Mouse (Mus musculus) midbrain, embryonic 12.5 days (tissue): Measurements from ENCODE around the gene Ntn3. TPM values are rescaled to one million over a fixed set of nuclear protein-coding genes. Genes with fewer than 3 reads are reported as not detected.
A peak's percentile ranks its signal among the peaks of the same experiment; 100 is the strongest.

ENCODE experiments used
- ATAC-seq: fragments of 200-750 bp; cut with Nextera tagmentation; 2 replicates; pipeline ENCODE4 v1.8.0; 2017; ENCODE audit warnings: low read depth, moderate TSS enrichment, moderate library complexity; ENCODE audit not compliant: low FRiP score
- H3K27ac ChIP-seq: fragments of 300-500 bp; sonication (generic); replicated peaks from 2 replicates; pipeline ENCODE4 v1.5.1; 2016; ENCODE audit warnings: mild to moderate bottlenecking
- H3K27me3 ChIP-seq: fragments of 300-500 bp; sonication (generic); 2 replicates; pipeline ENCODE4 v1.6.1; 2016; ENCODE audit warnings: mild to moderate bottlenecking
- H3K36me3 ChIP-seq: fragments of 300-500 bp; sonication (generic); 2 replicates; pipeline ENCODE4 v1.6.1; 2016
- H3K4me1 ChIP-seq: fragments of 300-500 bp; sonication (generic); 2 replicates; pipeline ENCODE4 v1.6.1; 2016
- H3K4me2 ChIP-seq: fragments of 300-500 bp; sonication (generic); replicated peaks from 2 replicates; pipeline ENCODE4 v1.6.1; 2016; ENCODE audit warnings: mild to moderate bottlenecking, moderate library complexity
- H3K4me3 ChIP-seq: fragments of 300-500 bp; sonication (generic); 2 replicates; pipeline ENCODE4 v1.5.1; 2016; ENCODE audit warnings: mild to moderate bottlenecking
- H3K9ac ChIP-seq: fragments of 300-500 bp; sonication (generic); replicated peaks from 2 replicates; pipeline ENCODE4 v1.6.1; 2016; ENCODE audit warnings: mild to moderate bottlenecking, moderate library complexity
- H3K9me3 ChIP-seq: fragments of 300-500 bp; sonication (generic); 2 replicates; pipeline ENCODE4 v1.6.1; 2016; ENCODE audit warnings: mild to moderate bottlenecking
- WGBS: fragments of 180-500 bp; shearing (Covaris S2); methylation state at CpG from one replicate; pipeline ENCODE4 v1.1.7; 2016; 5-methylcytosine and 5-hydroxymethylcytosine counted together
- polyA plus RNA-seq: library from polyadenylated mRNA; unstranded; fragments of >200 nt; fragmentation: Nextera tagmentation; extraction: Ambion mirVana; gene quantifications from 2 replicates; pipeline ENCODE4 v1.2.1, GENCODE M21; 2016

Ntn3 gene
- polyA plus RNA-seq, 1 experiment from 2014 or later: 6.9 TPM

DNA sequence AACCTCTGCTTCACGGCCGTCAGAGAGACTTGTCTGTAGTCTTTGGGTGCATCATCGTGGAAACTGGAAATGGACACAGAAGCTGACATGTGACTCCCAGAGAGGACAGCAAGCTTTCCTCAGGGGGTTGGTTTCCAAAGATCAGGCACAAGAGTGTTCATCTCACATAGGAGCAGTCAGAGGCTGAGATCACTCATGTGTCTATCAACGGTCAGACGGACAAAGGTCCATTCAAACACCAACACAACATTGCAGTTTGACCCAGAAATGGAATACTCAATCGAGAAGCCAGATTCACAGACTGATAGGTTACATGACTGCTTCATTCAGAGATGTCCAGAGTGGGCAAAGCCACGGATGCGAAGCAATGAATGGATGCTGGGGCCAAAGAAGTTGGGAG lies 17.4 kb upstream of the Ntn3 start:
- H3K9me3 ChIP-seq: no peaks in the 10 kb centered on the region
- no peak overlapping the region for H3K9ac ChIP-seq
- WGBS: 91% methylated on average over 8 of the region's 8 CpGs
- no peaks in the 10 kb centered on the region for H3K4me1 ChIP-seq
- H3K4me3 ChIP-seq: no peak overlapping the region
- H3K36me3 ChIP-seq: peaks cover 89% of the 10 kb centered on the region
- no peak overlapping the region for H3K4me2 ChIP-seq
- ATAC-seq: no peak
- H3K27ac ChIP-seq: no peak overlapping the region
- no peaks in the 10 kb centered on the region for H3K27me3 ChIP-seq

- Histone ChIP-seq H3K27me3 (no peaks in the 10 kb centered on the region), H3K4me1 (peaks cover 3% of the 10 kb centered on the region), H3K4me3 (no peak overlapping the region), H3K27ac (no peak overlapping the region), H3K9me3 (no peaks in the 10 kb centered on the region), H3K9ac (no peak overlapping the region), H3K36me3 (peaks cover 81% of the 10 kb centered on the region), H3K4me2 (no peak overlapping the region)
- 91% methylated on average over 5 of the region's 5 CpGs for WGBS
- ATAC-seq: no peak
Measured at GRCm38 (mm10) chr17:24225851-24226250, 16.5 kb upstream of the Ntn3 start.

GRCm38 (mm10) chr17:24224741-24225140 lies 15.4 kb upstream of the Ntn3 start:
- 92% methylated on average over 10 of the region's 10 CpGs for WGBS
- H3K4me2 ChIP-seq: no peak overlapping the region
- H3K4me3 ChIP-seq: no peak overlapping the region
- no peaks in the 10 kb centered on the region for H3K9me3 ChIP-seq
- no peaks in the 10 kb centered on the region for H3K27me3 ChIP-seq
- H3K9ac ChIP-seq: no peak overlapping the region
- no peak for ATAC-seq
- peaks cover 70% of the 10 kb centered on the region for H3K36me3 ChIP-seq
- H3K27ac ChIP-seq: no peak overlapping the region
- peaks cover 9% of the 10 kb centered on the region for H3K4me1 ChIP-seq

DNA sequence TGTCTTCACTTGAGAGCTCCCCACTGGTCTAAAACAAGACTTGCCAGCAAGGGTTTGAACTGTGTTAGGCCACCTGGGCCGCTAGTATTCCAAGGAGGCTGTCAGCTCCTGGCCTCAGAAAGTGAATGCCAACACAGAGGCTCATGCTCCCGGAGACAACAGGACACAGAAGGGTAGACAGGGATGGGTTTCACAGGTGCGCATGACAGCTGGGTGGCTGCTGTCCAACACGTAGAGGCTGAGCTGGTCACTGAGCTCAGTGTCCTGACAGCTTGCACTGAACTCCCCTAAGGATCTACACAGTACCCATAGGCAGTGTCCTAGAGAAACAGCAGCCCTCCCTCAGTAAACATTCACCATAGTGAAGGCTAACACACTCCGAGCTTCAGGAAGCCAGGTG lies 14.2 kb upstream of the Ntn3 start:
- ATAC-seq: no peak
- H3K36me3 ChIP-seq: peaks cover 63% of the 10 kb centered on the region

DNA sequence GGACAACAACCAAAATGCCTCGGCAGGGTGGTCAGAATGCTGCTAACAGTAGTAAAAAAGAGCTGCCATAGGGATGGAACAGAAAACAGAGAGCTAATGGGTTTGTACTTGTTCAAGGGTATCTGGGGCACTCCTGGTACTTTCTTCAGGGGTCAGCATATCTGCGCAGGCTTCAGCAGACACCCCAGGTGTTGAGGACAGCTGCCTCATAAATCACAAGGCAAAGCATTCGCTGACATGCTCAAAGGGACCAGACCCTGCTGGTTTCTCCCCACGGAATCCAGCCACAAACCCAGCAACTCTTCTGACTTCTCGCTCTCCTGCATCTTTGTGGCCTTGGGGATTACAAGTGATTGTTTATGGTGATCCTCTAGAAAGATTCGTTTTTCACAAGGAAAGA lies 13.3 kb upstream of the Ntn3 start:
- peaks cover 60% of the 10 kb centered on the region for H3K36me3 ChIP-seq
- 85% methylated on average over 6 of the region's 6 CpGs for WGBS
- no peak for ATAC-seq
- H3K4me1 ChIP-seq: peaks cover 21% of the 10 kb centered on the region
- no peak overlapping the region for H3K4me3 ChIP-seq
- H3K9ac ChIP-seq: no peak overlapping the region
- H3K27me3 ChIP-seq: no peaks in the 10 kb centered on the region
- no peak overlapping the region for H3K27ac ChIP-seq
- no peaks in the 10 kb centered on the region for H3K9me3 ChIP-seq
- no peak overlapping the region for H3K4me2 ChIP-seq

More for the DNA sequence above, 14.2 kb upstream of the Ntn3 start:
- H3K27ac ChIP-seq: no peak overlapping the region
- no peaks in the 10 kb centered on the region for H3K9me3 ChIP-seq
- no peak overlapping the region for H3K4me2 ChIP-seq
- H3K4me3 ChIP-seq: no peak overlapping the region
- WGBS: 87% methylated on average over 5 of the region's 5 CpGs
- H3K27me3 ChIP-seq: no peaks in the 10 kb centered on the region
- H3K4me1 ChIP-seq: peaks cover 18% of the 10 kb centered on the region
- no peak overlapping the region for H3K9ac ChIP-seq

- peak within 1 kb of the TSS; percentile 56 for H3K27ac ChIP-seq
- ATAC-seq: peak; percentile 93
- 5% methylated on average over 41 of the region's 41 CpGs for WGBS
Measured at GRCm38 (mm10) chr17:24220435-24221411, 11.4 kb upstream of the Ntn3 start, which contains the start of gene Tedc2. Gene Tedc2, minus strand, starts transcription at chr17:24220851.

DNA sequence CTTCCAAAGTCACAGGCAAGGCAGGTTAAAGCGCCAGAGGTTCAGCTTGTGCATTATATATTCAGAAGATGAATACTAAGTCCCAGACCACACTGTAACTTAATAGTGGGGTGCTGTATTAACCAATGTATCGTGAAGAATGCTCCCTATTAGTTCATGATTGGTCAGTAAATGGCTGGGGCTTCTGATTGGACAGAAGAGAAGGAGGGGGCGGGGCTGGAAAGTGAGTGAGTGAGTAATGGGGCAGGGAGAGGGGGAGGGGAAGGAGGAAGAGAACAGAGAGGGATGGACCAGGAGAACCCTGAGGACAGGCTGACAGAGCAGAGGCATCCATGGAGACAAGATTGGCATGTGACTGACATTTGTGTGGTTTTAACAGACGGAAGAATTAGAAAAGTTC lies 7.5 kb upstream of the Ntn3 start:
- no peaks in the 10 kb centered on the region for H3K9me3 ChIP-seq
- no peak overlapping the region for H3K9ac ChIP-seq
- H3K4me2 ChIP-seq: no peak overlapping the region
- peaks cover 8% of the 10 kb centered on the region; the same call in 1 of the 2 replicates for H3K27me3 ChIP-seq
- no peak overlapping the region for H3K4me3 ChIP-seq
- 63% methylated on average over 4 of the region's 4 CpGs for WGBS
- H3K27ac ChIP-seq: no peak overlapping the region
- H3K36me3 ChIP-seq: peaks cover 38% of the 10 kb centered on the region
- H3K4me1 ChIP-seq: peaks cover 28% of the 10 kb centered on the region
- ATAC-seq: no peak

More at GRCm38 (mm10) chr17:24220435-24221411, 11.4 kb upstream of the Ntn3 start, which contains the start of gene Tedc2:
- no peaks in the 10 kb centered on the region for H3K9me3 ChIP-seq
- no peaks in the 10 kb centered on the region for H3K27me3 ChIP-seq
- peaks cover 59% of the 10 kb centered on the region for H3K36me3 ChIP-seq
- peak within 1 kb of the TSS; percentile 91 for H3K4me2 ChIP-seq
- H3K4me1 ChIP-seq: peaks cover 21% of the 10 kb centered on the region
- peak within 1 kb of the TSS; percentile 73 for H3K4me3 ChIP-seq
- peak within 1 kb of the TSS; percentile 76 for H3K9ac ChIP-seq

DNA sequence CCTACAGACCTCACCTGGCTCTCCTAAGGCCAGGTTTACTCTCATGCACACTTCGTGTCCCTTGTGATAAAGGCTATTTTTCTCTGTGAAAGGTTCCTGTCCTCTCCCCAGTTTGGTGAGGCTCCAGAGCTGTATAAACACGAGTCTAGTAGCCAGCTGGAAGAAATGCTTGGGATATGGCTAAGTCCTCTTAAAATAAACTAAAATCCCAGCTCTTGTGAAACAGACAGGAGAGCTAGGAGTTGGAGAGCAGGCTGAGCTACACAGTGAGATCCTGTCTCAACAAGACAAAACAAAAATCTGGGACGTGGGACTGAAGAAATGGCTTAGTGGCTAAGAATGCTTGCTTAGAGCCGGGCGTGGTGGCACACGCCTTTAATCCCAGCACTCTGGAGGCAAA lies 3.9 kb upstream of the Ntn3 start:
- Histone ChIP-seq H3K27ac (no peak overlapping the region), H3K9me3 (no peaks in the 10 kb centered on the region), H3K27me3 (peaks cover 35% of the 10 kb centered on the region), H3K9ac (no peak overlapping the region), H3K4me1 (peaks cover 43% of the 10 kb centered on the region), H3K4me2 (no peak overlapping the region), H3K4me3 (no peak overlapping the region), H3K36me3 (peaks cover 38% of the 10 kb centered on the region)
- no peak for ATAC-seq
- WGBS: 78% methylated on average over 6 of the region's 6 CpGs

GRCm38 (mm10) chr17:24212441-24213018 lies 3.2 kb upstream of the Ntn3 start:
- no peaks in the 10 kb centered on the region for H3K9me3 ChIP-seq
- no peak overlapping the region for H3K27ac ChIP-seq
- peaks cover 49% of the 10 kb centered on the region for H3K4me1 ChIP-seq
- H3K9ac ChIP-seq: no peak overlapping the region; the same call in 1 of the 2 replicates
- peaks cover 42% of the 10 kb centered on the region for H3K27me3 ChIP-seq
- WGBS: 23% methylated on average over 5 of the region's 5 CpGs
- no peak for ATAC-seq
- H3K4me3 ChIP-seq: peak overlapping the region; percentile 50
- peaks cover 31% of the 10 kb centered on the region for H3K36me3 ChIP-seq
- H3K4me2 ChIP-seq: peak overlapping the region; percentile 85

GRCm38 (mm10) chr17:24211631-24212440 lies 2.5 kb upstream of the Ntn3 start:
- Histone ChIP-seq H3K9me3 (no peaks in the 10 kb centered on the region), H3K27me3 (peaks cover 49% of the 10 kb centered on the region), H3K36me3 (peaks cover 25% of the 10 kb centered on the region), H3K4me1 (peaks cover 56% of the 10 kb centered on the region), H3K27ac (peak overlapping the region; percentile 67), H3K4me2 (peak overlapping the region; percentile 85), H3K9ac (peak overlapping the region; percentile 77), H3K4me3 (peak overlapping the region; percentile 50)
- ATAC-seq: peak; percentile 29
- 2% methylated on average over 37 of the region's 37 CpGs for WGBS

- Histone ChIP-seq H3K9ac (no peak overlapping the region), H3K36me3 (peaks cover 13% of the 10 kb centered on the region), H3K4me1 (peaks cover 68% of the 10 kb centered on the region), H3K9me3 (no peaks in the 10 kb centered on the region), H3K4me2 (peak overlapping the region; percentile 85; the same call in 1 of the 2 replicates), H3K27ac (peak overlapping the region; percentile 67), H3K4me3 (no peak overlapping the region), H3K27me3 (peaks cover 60% of the 10 kb centered on the region)
- WGBS: 86% methylated on average over 3 of the region's 3 CpGs
- no peak for ATAC-seq
Measured at GRCm38 (mm10) chr17:24210591-24210990, 1.3 kb upstream of the Ntn3 start.
